19 mouse cellular contexts compared by ENCODE assay signal in the genomic region with DNA sequence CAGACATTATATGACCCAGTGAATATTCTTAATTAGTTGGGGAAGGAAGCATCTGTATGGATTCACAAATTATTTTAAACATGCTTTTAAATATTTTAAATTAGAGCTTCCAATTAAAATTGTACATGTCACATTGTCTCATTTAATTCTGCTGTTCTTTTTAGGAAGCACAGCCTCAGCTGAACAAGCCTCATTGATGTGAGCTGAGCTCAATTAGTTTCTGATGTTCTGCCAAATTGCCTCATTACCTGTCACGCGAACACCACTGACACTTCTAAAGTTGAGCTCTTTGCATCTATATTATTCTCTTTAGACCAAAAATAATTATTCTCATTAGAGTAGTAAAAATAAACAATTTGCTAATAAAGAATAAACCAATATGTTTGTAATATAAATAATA.
DNase-seq lines count a peak whose midpoint lies in the region; ATAC-seq and TF ChIP-seq lines count a peak whose summit lies in the region.
"Had no signal": no experiment of that assay in that cellular context is flagged by ENCODE, and none has a peak within 500 bp of the region (broad histone marks: within the 10 kb centered on the region; RNA-seq: fewer than 3 reads in every experiment).

No protein-coding gene starts in this region.

- no peak for TF ChIP-seq CTCF in forebrain, postnatal 0 days (IDR thresholded peaks at IDR 0.05; ENCODE audit: low read depth)

- H3K4me1 ChIP-seq in forebrain, embryonic 12.5 days = no peaks in the 10 kb centered on the region
- no peaks in the 10 kb centered on the region for H3K4me1 ChIP-seq in forebrain, postnatal 0 days (ENCODE audit: insufficient read depth)
- H3K4me1 ChIP-seq in forebrain, embryonic 14.5 days (ENCODE audit: control insufficient read depth, insufficient read depth, low read length) = no peaks in the 10 kb centered on the region
- H3K4me1 ChIP-seq: embryonic facial prominence, embryonic 15.5 days; heart, embryonic 13.5 days; hindbrain, embryonic 12.5 days had no signal

- 48% methylated on average over 2 of the region's 2 CpGs for WGBS in forebrain, embryonic 12.5 days
- WGBS in forebrain, postnatal 0 days = 18% methylated on average over 2 of the region's 2 CpGs
- 21% methylated on average over 2 of the region's 2 CpGs for WGBS in forebrain, embryonic 14.5 days

- peak; percentile 58; the same call in 1 of the 2 replicates for ATAC-seq in forebrain, embryonic 12.5 days (ENCODE audit: low FRiP score)
- ATAC-seq in forebrain, postnatal 0 days = no peak
- ATAC-seq in forebrain, embryonic 14.5 days = peak; percentile 70
- ATAC-seq: hindbrain, embryonic 16.5 days had no signal

- H3K27ac ChIP-seq in forebrain, embryonic 12.5 days = no peak overlapping the region
- H3K27ac ChIP-seq in forebrain, postnatal 0 days (ENCODE audit: low read depth, low read length) = no peak overlapping the region
- no peak overlapping the region for H3K27ac ChIP-seq in forebrain, embryonic 14.5 days (ENCODE audit: low read depth, low read length)
- H3K27ac ChIP-seq: embryonic facial prominence, embryonic 15.5 days; gastrocnemius, adult 2 months; heart, embryonic 13.5 days; hindbrain, embryonic 12.5 days had no signal

- H3K9ac ChIP-seq in forebrain, embryonic 12.5 days = no peak overlapping the region
- H3K9ac ChIP-seq in forebrain, postnatal 0 days = no peak overlapping the region
- H3K9ac ChIP-seq in forebrain, embryonic 14.5 days (ENCODE audit: low read length) = no peak overlapping the region
- H3K9ac ChIP-seq: embryonic facial prominence, embryonic 15.5 days; heart, embryonic 13.5 days; hindbrain, embryonic 12.5 days had no signal

- no peak for DNase-seq in forebrain, postnatal 0 days
- peak; percentile 24 for DNase-seq in brain, adult 2 months (ENCODE audit: low read depth, low spot score)
- peak; percentile 84 for DNase-seq in forebrain, embryonic 14.5 days (ENCODE audit: low spot score)
- DNase-seq in retina, postnatal 1 day = peak; percentile 43
- no peak for DNase-seq in cerebellum, adult 8-10 months
- DNase-seq in kidney, adult 11 months = no peak
- DNase-seq: adrenal gland, postnatal 10 days; cerebellum, adult 2 months; cerebellum, postnatal 14 days; embryo, embryonic 11 days; gastrocnemius, adult 2 months; gastrocnemius, postnatal 25 days; heart, postnatal 36 days had no signal

- H3K4me2 ChIP-seq in forebrain, embryonic 12.5 days = no peak overlapping the region
- H3K4me2 ChIP-seq in forebrain, postnatal 0 days (ENCODE audit: low read depth) = no peak overlapping the region
- no peak overlapping the region for H3K4me2 ChIP-seq in forebrain, embryonic 14.5 days (ENCODE audit: low read length)
- H3K4me2 ChIP-seq: embryonic facial prominence, embryonic 15.5 days; heart, embryonic 13.5 days; hindbrain, embryonic 12.5 days had no signal

- H3K27me3 ChIP-seq in forebrain, embryonic 12.5 days = no peaks in the 10 kb centered on the region
- no peaks in the 10 kb centered on the region for H3K27me3 ChIP-seq in forebrain, postnatal 0 days (ENCODE audit: insufficient read depth, low read length)
- no peaks in the 10 kb centered on the region for H3K27me3 ChIP-seq in forebrain, embryonic 14.5 days (replicated peaks; ENCODE audit: control insufficient read depth, insufficient read depth, low read length)
- H3K27me3 ChIP-seq: embryonic facial prominence, embryonic 15.5 days; heart, embryonic 13.5 days; hindbrain, embryonic 12.5 days had no signal

- no peak overlapping the region for H3K4me3 ChIP-seq in forebrain, embryonic 12.5 days (replicated peaks)
- H3K4me3 ChIP-seq in forebrain, postnatal 0 days (ENCODE audit: low read depth, low read length) = no peak overlapping the region
- no peak overlapping the region for H3K4me3 ChIP-seq in forebrain, embryonic 14.5 days (ENCODE audit: low read depth, low read length)
- H3K4me3 ChIP-seq: embryonic facial prominence, embryonic 15.5 days; erythroblast, embryonic 14.5 days; gastrocnemius, adult 2 months; heart, embryonic 13.5 days; hindbrain, embryonic 12.5 days had no signal

- no peaks in the 10 kb centered on the region for H3K9me3 ChIP-seq in forebrain, embryonic 12.5 days
- no peaks in the 10 kb centered on the region for H3K9me3 ChIP-seq in forebrain, postnatal 0 days (ENCODE audit: low read length)
- no peaks in the 10 kb centered on the region for H3K9me3 ChIP-seq in forebrain, embryonic 14.5 days (replicated peaks; ENCODE audit: control insufficient read depth, low read length)
- H3K9me3 ChIP-seq: embryonic facial prominence, embryonic 15.5 days; heart, embryonic 13.5 days; hindbrain, embryonic 12.5 days had no signal

- H3K36me3 ChIP-seq in forebrain, embryonic 12.5 days (replicated peaks) = no peaks in the 10 kb centered on the region
- H3K36me3 ChIP-seq in forebrain, postnatal 0 days (ENCODE audit: insufficient read depth) = no peaks in the 10 kb centered on the region
- no peaks in the 10 kb centered on the region for H3K36me3 ChIP-seq in forebrain, embryonic 14.5 days (ENCODE audit: control insufficient read depth, insufficient read depth, low read length)
- H3K36me3 ChIP-seq: embryonic facial prominence, embryonic 15.5 days; heart, embryonic 13.5 days; hindbrain, embryonic 12.5 days had no signal

Comparison
In these comparisons a context has a peak if more than half of its experiments do, and no peak if none do; other contexts are left out.
1. DNase-seq: peak in brain, adult 2 months (single experiment), forebrain, embryonic 14.5 days (single experiment) and retina, postnatal 1 day (single experiment); none in forebrain, postnatal 0 days (single experiment), cerebellum, adult 8-10 months (single experiment) and kidney, adult 11 months (single experiment).